Mouse (Mus musculus): ENCODE data around the gene Btbd9.

GRCm38 (mm10) chr17:30536651-30537050, 39.6 kb downstream of the Btbd9 start:
- TF ChIP-seq FLI1 (IDR thresholded peaks at IDR 0.05; ENCODE audit: low read length) (no peak), GATA1 (IDR thresholded peaks at IDR 0.05; ENCODE audit: borderline replicate concordance, low read length) (no peak)

Measured in megakaryocyte, embryonic 14.5 days (primary cell).